Mouse (Mus musculus): ENCODE results near the gene Adra1b. TPM values are rescaled to one million over a fixed set of nuclear protein-coding genes. Genes with fewer than 3 reads are reported as not detected.

Gene Adra1b
- polyA plus RNA-seq, 1 experiment, result 5.6 TPM

GRCm38 (mm10) chr11:43840491-43840890 lies 60.5 kb downstream of the Adra1b start:
- peak; percentile 8 for DNase-seq
- TF ChIP-seq POLR2A (IDR thresholded peaks at IDR 0.05; ENCODE audit: low read depth, low read length), result no peak
- no peak for TF ChIP-seq CTCF (conservative IDR thresholded peaks at IDR 0.05; ENCODE audit: insufficient read depth, insufficient read length, low read depth, low read length)
- WGBS, result 68% methylated on average over 6 of the region's 6 CpGs

GRCm38 (mm10) chr11:43835880-43836740 lies 64.9 kb downstream of the Adra1b start:
- Histone ChIP-seq H3K27me3 (replicated peaks; ENCODE audit: control insufficient read depth, insufficient read depth, low read length) (no peaks in the 10 kb centered on the region), H3K27ac (ENCODE audit: insufficient read depth, low read depth, low read length) (no peak overlapping the region), H3K36me3 (ENCODE audit: control insufficient read depth, insufficient read depth, low read length) (no peaks in the 10 kb centered on the region), H3K4me3 (ENCODE audit: insufficient read depth, low read depth, low read length) (peak overlapping the region; percentile 16), H3K4me1 (ENCODE audit: control insufficient read depth, insufficient read depth, low read length) (no peaks in the 10 kb centered on the region)
- 4% methylated on average over 68 of the region's 68 CpGs for WGBS
- TF ChIP-seq CTCF (conservative IDR thresholded peaks at IDR 0.05; ENCODE audit: insufficient read depth, insufficient read length, low read depth, low read length) (no peak; the same call in 1 of the 2 replicates), POLR2A (IDR thresholded peaks at IDR 0.05; ENCODE audit: low read depth, low read length) (no peak)
- DNase-seq, result peak; percentile 75

More at GRCm38 (mm10) chr11:43840491-43840890, 60.5 kb downstream of the Adra1b start:
- no peaks in the 10 kb centered on the region for H3K36me3 ChIP-seq (ENCODE audit: control insufficient read depth, insufficient read depth, low read length)
- no peak overlapping the region for H3K4me3 ChIP-seq (ENCODE audit: insufficient read depth, low read depth, low read length)
- H3K27me3 ChIP-seq (replicated peaks; ENCODE audit: control insufficient read depth, insufficient read depth, low read length), result no peaks in the 10 kb centered on the region
- no peak overlapping the region for H3K27ac ChIP-seq (ENCODE audit: insufficient read depth, low read depth, low read length)
- no peaks in the 10 kb centered on the region for H3K4me1 ChIP-seq (ENCODE audit: control insufficient read depth, insufficient read depth, low read length)

GRCm38 (mm10) chr11:43835456-43835855 lies 65.6 kb downstream of the Adra1b start:
- 94% methylated on average over 15 of the region's 15 CpGs for WGBS
- Histone ChIP-seq H3K4me3 (ENCODE audit: insufficient read depth, low read depth, low read length) (0 out of 2 replicates have a peak overlapping the region, but pooled peaks have one; percentile 10), H3K27ac (ENCODE audit: insufficient read depth, low read depth, low read length) (no peak overlapping the region), H3K27me3 (replicated peaks; ENCODE audit: control insufficient read depth, insufficient read depth, low read length) (no peaks in the 10 kb centered on the region), H3K4me1 (ENCODE audit: control insufficient read depth, insufficient read depth, low read length) (no peaks in the 10 kb centered on the region), H3K36me3 (ENCODE audit: control insufficient read depth, insufficient read depth, low read length) (no peaks in the 10 kb centered on the region)
- DNase-seq, result no peak
- TF ChIP-seq CTCF (conservative IDR thresholded peaks at IDR 0.05; ENCODE audit: insufficient read depth, insufficient read length, low read depth, low read length) (no peak), POLR2A (IDR thresholded peaks at IDR 0.05; ENCODE audit: low read depth, low read length) (no peak)

- Histone ChIP-seq H3K27me3 (replicated peaks; ENCODE audit: control insufficient read depth, insufficient read depth, low read length) (no peaks in the 10 kb centered on the region), H3K4me3 (ENCODE audit: insufficient read depth, low read depth, low read length) (peak overlapping the region; percentile 20; the same call in 1 of the 2 replicates), H3K27ac (ENCODE audit: insufficient read depth, low read depth, low read length) (no peak overlapping the region), H3K4me1 (ENCODE audit: control insufficient read depth, insufficient read depth, low read length) (no peaks in the 10 kb centered on the region), H3K36me3 (ENCODE audit: control insufficient read depth, insufficient read depth, low read length) (no peaks in the 10 kb centered on the region)
- no peak for TF ChIP-seq CTCF (conservative IDR thresholded peaks at IDR 0.05; ENCODE audit: insufficient read depth, insufficient read length, low read depth, low read length)
- TF ChIP-seq POLR2A (IDR thresholded peaks at IDR 0.05; ENCODE audit: low read depth, low read length), result no peak
- 27% methylated on average over 11 of the region's 11 CpGs for WGBS
- peak; percentile 11 for DNase-seq
These were observed 66.5 kb downstream of the Adra1b start for GRCm38 (mm10) chr11:43834531-43834930.

- Histone ChIP-seq H3K4me1 (ENCODE audit: control insufficient read depth, insufficient read depth, low read length) (no peaks in the 10 kb centered on the region), H3K4me3 (ENCODE audit: insufficient read depth, low read depth, low read length) (no peak overlapping the region), H3K27me3 (replicated peaks; ENCODE audit: control insufficient read depth, insufficient read depth, low read length) (no peaks in the 10 kb centered on the region), H3K36me3 (ENCODE audit: control insufficient read depth, insufficient read depth, low read length) (no peaks in the 10 kb centered on the region), H3K27ac (ENCODE audit: insufficient read depth, low read depth, low read length) (no peak overlapping the region)
- WGBS, result 67% methylated on average over 4 of the region's 4 CpGs
- no peak for TF ChIP-seq POLR2A (IDR thresholded peaks at IDR 0.05; ENCODE audit: low read depth, low read length)
- TF ChIP-seq CTCF (conservative IDR thresholded peaks at IDR 0.05; ENCODE audit: insufficient read depth, insufficient read length, low read depth, low read length), result no peak
- no peak for DNase-seq
These were observed 69.5 kb downstream of the Adra1b start for GRCm38 (mm10) chr11:43831530-43831929.

- DNase-seq, result no peak
- Histone ChIP-seq H3K4me3 (ENCODE audit: insufficient read depth, low read depth, low read length) (no peak overlapping the region), H3K27me3 (replicated peaks; ENCODE audit: control insufficient read depth, insufficient read depth, low read length) (no peaks in the 10 kb centered on the region), H3K36me3 (ENCODE audit: control insufficient read depth, insufficient read depth, low read length) (no peaks in the 10 kb centered on the region), H3K4me1 (ENCODE audit: control insufficient read depth, insufficient read depth, low read length) (no peaks in the 10 kb centered on the region), H3K27ac (ENCODE audit: insufficient read depth, low read depth, low read length) (no peak overlapping the region)
- TF ChIP-seq CTCF (conservative IDR thresholded peaks at IDR 0.05; ENCODE audit: insufficient read depth, insufficient read length, low read depth, low read length), result no peak
- no peak for TF ChIP-seq POLR2A (IDR thresholded peaks at IDR 0.05; ENCODE audit: low read depth, low read length)
- WGBS, result 95% methylated on average over 4 of the region's 4 CpGs
These were observed 74.2 kb downstream of the Adra1b start for GRCm38 (mm10) chr11:43826769-43827168.

- no peaks in the 10 kb centered on the region for H3K36me3 ChIP-seq (ENCODE audit: control insufficient read depth, insufficient read depth, low read length)
- no peak overlapping the region for H3K27ac ChIP-seq (ENCODE audit: insufficient read depth, low read depth, low read length)
- DNase-seq, result no peak
- H3K27me3 ChIP-seq (replicated peaks; ENCODE audit: control insufficient read depth, insufficient read depth, low read length), result 0 out of 2 replicates have a peak, but pooled peaks cover 1% of the 10 kb centered on the region
- 58% methylated on average over 5 of the region's 5 CpGs for WGBS
- H3K4me3 ChIP-seq (ENCODE audit: insufficient read depth, low read depth, low read length), result no peak overlapping the region
- H3K4me1 ChIP-seq (ENCODE audit: control insufficient read depth, insufficient read depth, low read length), result no peaks in the 10 kb centered on the region
- TF ChIP-seq CTCF (conservative IDR thresholded peaks at IDR 0.05; ENCODE audit: insufficient read depth, insufficient read length, low read depth, low read length) (no peak), POLR2A (IDR thresholded peaks at IDR 0.05; ENCODE audit: low read depth, low read length) (no peak)
These were observed 77.7 kb downstream of the Adra1b start for GRCm38 (mm10) chr11:43823349-43823748.
